Mouse (Mus musculus): ENCODE measurements at regions not wholly inside any gene's neighbourhood (a gene's known extent, or its start where the extent isn't known, plus 50 kb on each side); places are given as distances from the start of the nearest gene placed in this dataset.

DNA sequence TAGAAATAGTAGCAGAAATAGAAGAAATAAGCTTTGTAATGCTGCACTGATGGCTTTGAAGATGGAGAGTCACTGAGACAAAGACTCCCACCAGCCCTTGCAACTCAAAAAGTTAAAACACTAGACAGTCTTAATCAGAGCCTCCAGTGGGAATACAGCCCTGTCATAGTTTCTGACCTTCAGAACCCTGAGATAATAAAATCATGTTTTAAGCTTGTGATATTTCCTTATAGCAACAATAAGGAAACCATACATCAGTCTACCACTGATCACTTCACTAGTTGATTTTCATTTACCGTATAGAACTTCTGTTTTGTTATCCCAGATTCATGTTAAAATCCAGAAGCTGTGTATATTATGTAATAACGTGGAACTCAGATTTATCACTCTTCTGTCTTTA is 139.7 kb upstream of the Xrcc4 start:
- Histone ChIP-seq H3K9me3 (replicated peaks) (no peaks in the 10 kb centered on the region), H3K27me3 (ENCODE audit: low read depth, poor library complexity, severe bottlenecking) (no peaks in the 10 kb centered on the region), H3K27ac (no peak overlapping the region), H3K36me3 (no peaks in the 10 kb centered on the region), H3K4me1 (no peaks in the 10 kb centered on the region), H3K4me3 (no peak overlapping the region)
- WGBS: 93% methylated on average over 2 of the region's 2 CpGs
- DNase-seq (ENCODE audit: low spot score): no peak

GRCm38 (mm10) chr13:90226212-90226611 is 136.8 kb upstream of the Xrcc4 start:
- Histone ChIP-seq H3K27me3 (ENCODE audit: low read depth, poor library complexity, severe bottlenecking) (no peaks in the 10 kb centered on the region), H3K27ac (no peak overlapping the region), H3K4me3 (no peak overlapping the region), H3K9me3 (replicated peaks) (no peaks in the 10 kb centered on the region), H3K36me3 (no peaks in the 10 kb centered on the region), H3K4me1 (no peaks in the 10 kb centered on the region)
- no peak for DNase-seq (ENCODE audit: low spot score)
- 83% methylated on average over 2 of the region's 2 CpGs for WGBS

- H3K27ac ChIP-seq: no peak overlapping the region
- H3K36me3 ChIP-seq: no peaks in the 10 kb centered on the region
- DNase-seq (ENCODE audit: low spot score): no peak
- H3K27me3 ChIP-seq (ENCODE audit: low read depth, poor library complexity, severe bottlenecking): no peaks in the 10 kb centered on the region
- H3K4me3 ChIP-seq: no peak overlapping the region
- no peaks in the 10 kb centered on the region for H3K9me3 ChIP-seq (replicated peaks)
- no peaks in the 10 kb centered on the region for H3K4me1 ChIP-seq
Measured at GRCm38 (mm10) chr13:90212390-90212789, 123.0 kb upstream of the Xrcc4 start.

DNA sequence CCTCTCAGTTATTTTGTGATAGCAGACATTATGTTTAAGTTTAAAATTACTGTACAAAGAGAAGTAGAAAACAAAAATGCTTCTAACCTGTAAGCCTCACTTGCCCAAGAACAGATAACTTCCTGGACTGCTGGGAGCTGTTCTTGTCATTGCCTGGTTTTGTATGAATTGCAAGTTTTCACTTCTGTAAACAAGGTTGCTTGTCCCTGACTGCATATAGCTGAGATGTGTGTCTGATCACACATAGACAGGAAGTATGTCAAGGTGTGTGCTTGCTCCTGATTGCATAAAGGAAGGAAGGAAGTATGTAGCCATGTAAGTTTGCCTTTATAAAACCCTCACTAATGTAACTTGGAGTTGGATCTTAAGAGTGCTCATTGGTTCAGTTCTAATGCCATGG is 118.5 kb upstream of the Xrcc4 start:
- H3K4me1 ChIP-seq: no peaks in the 10 kb centered on the region

More for the DNA sequence above, 118.5 kb upstream of the Xrcc4 start:
- no peaks in the 10 kb centered on the region for H3K36me3 ChIP-seq
- no peaks in the 10 kb centered on the region for H3K9me3 ChIP-seq (replicated peaks)
- no peak overlapping the region for H3K27ac ChIP-seq
- H3K4me3 ChIP-seq: no peak overlapping the region
- no peaks in the 10 kb centered on the region for H3K27me3 ChIP-seq (ENCODE audit: low read depth, poor library complexity, severe bottlenecking)
- no peak for DNase-seq (ENCODE audit: low spot score)
